Mouse (Mus musculus) intestine, embryonic 16.5 days (tissue): ENCODE measurements around the gene Gm20683. TPM values are rescaled to one million over a fixed set of nuclear protein-coding genes. Genes with fewer than 3 reads are reported as not detected.

Experiments
- ATAC-seq: fragments of 200-750 bp; cut with Nextera tagmentation; 2 replicates; pipeline ENCODE4 v1.8.0; 2017; ENCODE audit warnings: moderate TSS enrichment, moderate library complexity
- H3K27ac ChIP-seq: fragments of 300-500 bp; sonication (generic); 2 replicates; pipeline ENCODE4 v1.5.1; 2014; ENCODE audit warnings: mild to moderate bottlenecking, low read length
- H3K27me3 ChIP-seq: fragments of 300-500 bp; sonication (generic); replicated peaks from 2 replicates; pipeline ENCODE4 v1.6.1; 2014; ENCODE audit warnings: low read length, control low read depth, mixed read lengths; ENCODE audit not compliant: control insufficient read depth, insufficient read depth
- H3K36me3 ChIP-seq: fragments of 300-500 bp; sonication (generic); 2 replicates; pipeline ENCODE4 v1.6.1; 2014; ENCODE audit warnings: low read length, control low read depth; ENCODE audit not compliant: control insufficient read depth, insufficient read depth
- H3K4me1 ChIP-seq: fragments of 300-500 bp; sonication (generic); 2 replicates; pipeline ENCODE4 v1.6.1; 2014; ENCODE audit warnings: low read length, control low read depth, mixed read lengths; ENCODE audit not compliant: control insufficient read depth, insufficient read depth
- H3K4me2 ChIP-seq: fragments of 300-500 bp; sonication (generic); 2 replicates; pipeline ENCODE4 v1.6.1; 2014; ENCODE audit warnings: low read depth, low read length, control low read depth
- H3K4me3 ChIP-seq: fragments of 300-500 bp; sonication (generic); 2 replicates; pipeline ENCODE4 v1.5.1; 2014; ENCODE audit warnings: mild to moderate bottlenecking, low read length
- H3K9ac ChIP-seq: fragments of 300-500 bp; sonication (generic); 2 replicates; pipeline ENCODE4 v1.6.1; 2014; ENCODE audit warnings: low read depth, low read length
- H3K9me3 ChIP-seq: fragments of 300-500 bp; sonication (generic); 2 replicates; pipeline ENCODE4 v1.6.1; 2016; ENCODE audit warnings: low read length, control low read depth; ENCODE audit not compliant: control insufficient read depth
- WGBS: fragments of 180-500 bp; shearing (Covaris S2); extraction: QIAGEN DNeasy Blood & Tissue Kit; methylation state at CpG from one replicate; pipeline ENCODE4 v1.1.7; 2014; 5-methylcytosine and 5-hydroxymethylcytosine counted together
- polyA plus RNA-seq: library from polyadenylated mRNA; unstranded; fragments of >200 nt; fragmentation: Nextera tagmentation; extraction: Ambion mirVana; gene quantifications from 2 replicates; pipeline ENCODE4 v1.2.1, GENCODE M21; 2015

Gm20683 gene
- polyA plus RNA-seq, 1 experiment from 2014 or later: 2.3 TPM

GRCm38 (mm10) chr17:25827011-25827410 is 14.6 kb downstream of the Gm20683 start:
- Histone ChIP-seq H3K27me3 (no peaks in the 10 kb centered on the region), H3K4me3 (no peak overlapping the region), H3K36me3 (peaks cover 15% of the 10 kb centered on the region), H3K27ac (no peak overlapping the region), H3K9me3 (no peaks in the 10 kb centered on the region), H3K4me2 (no peak overlapping the region), H3K9ac (no peak overlapping the region), H3K4me1 (peaks cover 48% of the 10 kb centered on the region)
- 95% methylated on average over 13 of the region's 13 CpGs for WGBS
- no peak for ATAC-seq

GRCm38 (mm10) chr17:25825984-25826570 is 15.5 kb downstream of the Gm20683 start:
- WGBS: 94% methylated on average over 27 of the region's 27 CpGs
- no peaks in the 10 kb centered on the region for H3K9me3 ChIP-seq
- peaks cover 12% of the 10 kb centered on the region for H3K36me3 ChIP-seq
- no peak overlapping the region for H3K4me2 ChIP-seq
- no peak overlapping the region for H3K9ac ChIP-seq
- 0 out of 2 replicates have a peak, but pooled peaks cover 2% of the 10 kb centered on the region for H3K27me3 ChIP-seq
- no peak overlapping the region for H3K27ac ChIP-seq
- no peak overlapping the region for H3K4me3 ChIP-seq
- H3K4me1 ChIP-seq: peaks cover 39% of the 10 kb centered on the region
- ATAC-seq: no peak

- no peaks in the 10 kb centered on the region for H3K9me3 ChIP-seq
- no peak overlapping the region for H3K27ac ChIP-seq
- ATAC-seq: no peak
- peaks cover 5% of the 10 kb centered on the region for H3K27me3 ChIP-seq
- no peak overlapping the region for H3K4me2 ChIP-seq
- H3K9ac ChIP-seq: no peak overlapping the region
- no peak overlapping the region for H3K4me3 ChIP-seq
- peaks cover 31% of the 10 kb centered on the region for H3K4me1 ChIP-seq
- 91% methylated on average over 6 of the region's 6 CpGs for WGBS
- peaks cover 5% of the 10 kb centered on the region for H3K36me3 ChIP-seq
These were observed 16.3 kb downstream of the Gm20683 start for GRCm38 (mm10) chr17:25825311-25825710.

GRCm38 (mm10) chr17:25824362-25825142 is 17.0 kb downstream of the Gm20683 start:
- Histone ChIP-seq H3K4me2 (peak overlapping the region; percentile 92), H3K27me3 (peaks cover 12% of the 10 kb centered on the region), H3K9ac (peak overlapping the region; percentile 73), H3K9me3 (no peaks in the 10 kb centered on the region), H3K36me3 (peaks cover 5% of the 10 kb centered on the region), H3K4me3 (peak overlapping the region; percentile 53), H3K4me1 (peaks cover 25% of the 10 kb centered on the region), H3K27ac (no peak overlapping the region)
- 73% methylated on average over 17 of the region's 17 CpGs for WGBS
- no peak for ATAC-seq

- WGBS: under 1% methylated on average over 18 of the region's 18 CpGs
- H3K9me3 ChIP-seq: no peaks in the 10 kb centered on the region
- ATAC-seq: peak; percentile 50; the same call in 1 of the 2 replicates
- H3K27me3 ChIP-seq: peaks cover 23% of the 10 kb centered on the region
- H3K4me1 ChIP-seq: peaks cover 24% of the 10 kb centered on the region
- peaks cover 5% of the 10 kb centered on the region for H3K36me3 ChIP-seq
- peak within 1 kb of the TSS; percentile 73 for H3K9ac ChIP-seq
- peak within 1 kb of the TSS; percentile 43 for H3K27ac ChIP-seq
- peak within 1 kb of the TSS; percentile 53 for H3K4me3 ChIP-seq
- peak within 1 kb of the TSS; percentile 92 for H3K4me2 ChIP-seq
These were observed 18.1 kb downstream of the Gm20683 start, which contains the start of gene Wdr24 for GRCm38 (mm10) chr17:25823452-25823851. Gene Wdr24, plus strand, starts transcription at chr17:25823627.

GRCm38 (mm10) chr17:25818851-25819780 is 22.4 kb downstream of the Gm20683 start:
- no peak overlapping the region for H3K9ac ChIP-seq
- H3K9me3 ChIP-seq: no peaks in the 10 kb centered on the region
- ATAC-seq: peak; percentile 54
- peak overlapping the region; percentile 21 for H3K4me3 ChIP-seq
- no peaks in the 10 kb centered on the region for H3K36me3 ChIP-seq
- peak overlapping the region; percentile 42 for H3K4me2 ChIP-seq
- H3K27ac ChIP-seq: no peak overlapping the region
- peaks cover 33% of the 10 kb centered on the region for H3K27me3 ChIP-seq
- WGBS: 7% methylated on average over 46 of the region's 46 CpGs
- peaks cover 7% of the 10 kb centered on the region for H3K4me1 ChIP-seq

GRCm38 (mm10) chr17:25817662-25818061 is 23.9 kb downstream of the Gm20683 start:
- Histone ChIP-seq H3K4me1 (peaks cover 6% of the 10 kb centered on the region; the same call in 1 of the 2 replicates), H3K9ac (no peak overlapping the region), H3K27me3 (peaks cover 33% of the 10 kb centered on the region), H3K4me2 (no peak overlapping the region), H3K4me3 (no peak overlapping the region), H3K9me3 (no peaks in the 10 kb centered on the region), H3K27ac (no peak overlapping the region), H3K36me3 (no peaks in the 10 kb centered on the region)
- WGBS: 81% methylated on average over 11 of the region's 11 CpGs
- ATAC-seq: no peak

- Histone ChIP-seq H3K27ac (no peak overlapping the region), H3K27me3 (peaks cover 33% of the 10 kb centered on the region), H3K9me3 (no peaks in the 10 kb centered on the region), H3K4me1 (peaks cover 9% of the 10 kb centered on the region), H3K4me3 (no peak overlapping the region), H3K4me2 (no peak overlapping the region), H3K36me3 (no peaks in the 10 kb centered on the region), H3K9ac (no peak overlapping the region)
- ATAC-seq: peak; percentile 39
- WGBS: 2% methylated on average over 20 of the region's 20 CpGs
These were observed 28.1 kb downstream of the Gm20683 start for GRCm38 (mm10) chr17:25813471-25813870.

GRCm38 (mm10) chr17:25810890-25811289 is 30.7 kb downstream of the Gm20683 start:
- Histone ChIP-seq H3K27me3 (peaks cover 22% of the 10 kb centered on the region), H3K9me3 (no peaks in the 10 kb centered on the region), H3K9ac (no peak overlapping the region), H3K27ac (no peak overlapping the region), H3K4me3 (no peak overlapping the region), H3K4me2 (no peak overlapping the region), H3K36me3 (no peaks in the 10 kb centered on the region), H3K4me1 (peaks cover 11% of the 10 kb centered on the region)
- no peak for ATAC-seq
- WGBS: 67% methylated on average over 4 of the region's 4 CpGs
